Mouse (Mus musculus) midbrain, postnatal 0 days (tissue): ENCODE data around the gene Cerk. TPM values are rescaled to one million over a fixed set of nuclear protein-coding genes. Genes with fewer than 3 reads are reported as not detected.

Experiments
- ATAC-seq: fragments of 200-750 bp; cut with Nextera tagmentation; 2 replicates; pipeline ENCODE4 v1.8.0; 2017; ENCODE audit warnings: moderate number of reproducible peaks, mild to moderate bottlenecking, moderate TSS enrichment, moderate library complexity; ENCODE audit not compliant: low FRiP score
- DNase-seq: peaks from one replicate; pipeline ENCODE4 v3.0.0-alpha.2; 2015; ENCODE audit warnings: low spot score
- H3K27ac ChIP-seq: fragments of 300-500 bp; sonication (generic); 2 replicates; pipeline ENCODE4 v1.5.1; 2014; ENCODE audit warnings: low read depth, mild to moderate bottlenecking, low read length, mixed read lengths
- H3K27me3 ChIP-seq: fragments of 300-500 bp; sonication (generic); 2 replicates; pipeline ENCODE4 v1.6.1; 2014; ENCODE audit warnings: low read length, control low read depth, mixed read lengths; ENCODE audit not compliant: insufficient read depth
- H3K36me3 ChIP-seq: fragments of 300-500 bp; sonication (generic); 2 replicates; pipeline ENCODE4 v1.6.1; 2014; ENCODE audit warnings: low read length, control low read depth, mixed read lengths; ENCODE audit not compliant: insufficient read depth
- H3K4me1 ChIP-seq: fragments of 300-500 bp; sonication (generic); 2 replicates; pipeline ENCODE4 v1.6.1; 2014; ENCODE audit warnings: mild to moderate bottlenecking, control low read depth, antibody characterized with exemption, low read length, mixed read lengths; ENCODE audit not compliant: insufficient read depth
- H3K4me2 ChIP-seq: fragments of 300-500 bp; sonication (generic); 2 replicates; pipeline ENCODE4 v1.6.1; 2014; ENCODE audit warnings: low read depth, mild to moderate bottlenecking, low read length, mixed read lengths; ENCODE audit not compliant: poor library complexity, severe bottlenecking
- H3K4me3 ChIP-seq: fragments of 300-500 bp; sonication (generic); 2 replicates; pipeline ENCODE4 v1.5.1; 2014; ENCODE audit warnings: low read depth, mild to moderate bottlenecking, low read length, moderate library complexity
- H3K9ac ChIP-seq: fragments of 300-500 bp; sonication (generic); replicated peaks from 2 replicates; pipeline ENCODE4 v1.6.1; 2014; ENCODE audit warnings: mild to moderate bottlenecking, low read length, moderate library complexity, mixed read lengths; ENCODE audit not compliant: poor library complexity, severe bottlenecking
- H3K9me3 ChIP-seq: fragments of 300-500 bp; sonication (generic); 2 replicates; pipeline ENCODE4 v1.6.1; 2016; ENCODE audit warnings: low read length, control low read depth
- CTCF ChIP-seq: IDR thresholded peaks from 2 replicates; pipeline ENCODE4 v1.5.1; 2016; ENCODE audit warnings: antibody characterized with exemption, mild to moderate bottlenecking
- WGBS: fragments of 180-500 bp; shearing (Covaris S2); extraction: QIAGEN DNeasy Blood & Tissue Kit; methylation state at CpG from one replicate; pipeline ENCODE4 v1.1.7; 2014; 5-methylcytosine and 5-hydroxymethylcytosine counted together
- polyA plus RNA-seq: library from polyadenylated mRNA; unstranded; fragments of >200 nt; fragmentation: Nextera tagmentation; extraction: Ambion mirVana; gene quantifications from 2 replicates; pipeline ENCODE4 v1.2.1, GENCODE M21; 2015
- total RNA-seq: library from RNA; depleted of rRNA; stranded (reverse); fragments of >200 nt; gene quantifications from 2 replicates; pipeline ENCODE4 v1.2.3, GENCODE M21; 2014

Cerk gene
- total and polyA plus RNA-seq, 2 experiments from 2014 or later: 21.6 to 37.0 TPM

- ATAC-seq: no peak
- no peak for TF ChIP-seq CTCF
Measured at GRCm38 (mm10) chr15:86122261-86122949, 63.5 kb downstream of the Cerk start.

GRCm38 (mm10) chr15:86119186-86119585, 66.8 kb downstream of the Cerk start:
- no peak for TF ChIP-seq CTCF
- Histone ChIP-seq H3K27me3 (no peaks in the 10 kb centered on the region), H3K9ac (no peak overlapping the region), H3K4me2 (no peak overlapping the region), H3K4me3 (no peak overlapping the region), H3K27ac (no peak overlapping the region), H3K9me3 (no peaks in the 10 kb centered on the region), H3K36me3 (peaks cover 28% of the 10 kb centered on the region), H3K4me1 (no peaks in the 10 kb centered on the region)
- ATAC-seq: no peak
- no peak for DNase-seq
- WGBS: 92% methylated on average over 7 of the region's 7 CpGs

More at GRCm38 (mm10) chr15:86122261-86122949, 63.5 kb downstream of the Cerk start:
- Histone ChIP-seq H3K27me3 (no peaks in the 10 kb centered on the region), H3K9me3 (no peaks in the 10 kb centered on the region), H3K27ac (no peak overlapping the region), H3K4me3 (no peak overlapping the region), H3K4me1 (no peaks in the 10 kb centered on the region), H3K4me2 (no peak overlapping the region), H3K9ac (no peak overlapping the region), H3K36me3 (peaks cover 45% of the 10 kb centered on the region)
- DNase-seq: peak; percentile 44
- 86% methylated on average over 9 of the region's 9 CpGs for WGBS

GRCm38 (mm10) chr15:86117115-86118100, 68.5 kb downstream of the Cerk start:
- no peak for TF ChIP-seq CTCF
- ATAC-seq (no peak), DNase-seq (peak; percentile 64)
- peaks cover 21% of the 10 kb centered on the region for H3K36me3 ChIP-seq
- peaks cover 9% of the 10 kb centered on the region; the same call in 1 of the 2 replicates for H3K4me1 ChIP-seq
- H3K9me3 ChIP-seq: no peaks in the 10 kb centered on the region
- no peak overlapping the region for H3K9ac ChIP-seq
- WGBS: 66% methylated on average over 14 of the region's 15 CpGs
- no peaks in the 10 kb centered on the region for H3K27me3 ChIP-seq
- H3K4me2 ChIP-seq: no peak overlapping the region
- H3K4me3 ChIP-seq: no peak overlapping the region
- H3K27ac ChIP-seq: no peak overlapping the region; the same call in 1 of the 2 replicates

- TF ChIP-seq CTCF: no peak
- Histone ChIP-seq H3K4me2 (no peak overlapping the region), H3K27me3 (no peaks in the 10 kb centered on the region), H3K36me3 (peaks cover 17% of the 10 kb centered on the region), H3K4me1 (peaks cover 11% of the 10 kb centered on the region; the same call in 1 of the 2 replicates), H3K4me3 (no peak overlapping the region), H3K27ac (no peak overlapping the region), H3K9ac (0 out of 2 replicates have a peak overlapping the region, but pooled peaks have one; percentile 8), H3K9me3 (no peaks in the 10 kb centered on the region)
- WGBS: 64% methylated on average over 5 of the region's 5 CpGs
- DNase-seq (no peak), ATAC-seq (no peak)
Measured at GRCm38 (mm10) chr15:86116421-86116820, 69.5 kb downstream of the Cerk start.

GRCm38 (mm10) chr15:86113342-86113710, 72.6 kb downstream of the Cerk start:
- WGBS: 9% methylated on average over 9 of the region's 9 CpGs
- peak; percentile 20; the same call in 1 of the 2 replicates for ATAC-seq
- Histone ChIP-seq H3K27me3 (no peaks in the 10 kb centered on the region), H3K9ac (no peak overlapping the region), H3K9me3 (no peaks in the 10 kb centered on the region), H3K4me1 (peaks cover 13% of the 10 kb centered on the region; the same call in 1 of the 2 replicates), H3K36me3 (no peaks in the 10 kb centered on the region), H3K27ac (peak overlapping the region; percentile 86), H3K4me3 (no peak overlapping the region), H3K4me2 (0 out of 2 replicates have a peak overlapping the region, but pooled peaks have one; percentile 3)
- TF ChIP-seq CTCF: no peak
- DNase-seq: peak; percentile 58
